Comparison of ENCODE assay signal across 13 mouse cellular contexts in genomic region chr13:46642318-46642717, GRCm38 (mm10). TPM values are rescaled to one million over a fixed set of nuclear protein-coding genes. Genes with fewer than 3 reads are reported as not detected.
DNase-seq lines count a peak whose midpoint lies in the region; ATAC-seq and TF ChIP-seq lines count a peak whose summit lies in the region.
"Had no signal": no experiment of that assay in that cellular context is flagged by ENCODE, and none has a peak within 500 bp of the region (broad histone marks: within the 10 kb centered on the region; RNA-seq: fewer than 3 reads in every experiment).

No protein-coding gene starts in this region.

- no peaks in the 10 kb centered on the region for H3K4me1 ChIP-seq in forebrain, postnatal 0 days (ENCODE audit: insufficient read depth)
- H3K4me1 ChIP-seq in forebrain, embryonic 14.5 days (ENCODE audit: control insufficient read depth, insufficient read depth, low read length): no peaks in the 10 kb centered on the region
- no peaks in the 10 kb centered on the region for H3K4me1 ChIP-seq in lung, embryonic 14.5 days (ENCODE audit: insufficient read depth)
- H3K4me1 ChIP-seq in bone marrow, adult 2 months (ENCODE audit: control insufficient read depth, insufficient read depth, low read length): no peaks in the 10 kb centered on the region
- H3K4me1 ChIP-seq: heart, embryonic 12.5 days had no signal

- no peak overlapping the region for H3K27ac ChIP-seq in forebrain, postnatal 0 days (ENCODE audit: low read depth, low read length)
- H3K27ac ChIP-seq in forebrain, embryonic 14.5 days (ENCODE audit: low read depth, low read length): no peak overlapping the region
- no peak overlapping the region for H3K27ac ChIP-seq in lung, embryonic 14.5 days (ENCODE audit: low read depth)
- no peak overlapping the region for H3K27ac ChIP-seq in bone marrow, adult 2 months (ENCODE audit: control insufficient read depth, insufficient read depth, low read depth, low read length, poor library complexity)

- no peak overlapping the region for H3K9ac ChIP-seq in forebrain, postnatal 0 days
- no peak overlapping the region for H3K9ac ChIP-seq in forebrain, embryonic 14.5 days (ENCODE audit: low read length)
- no peak overlapping the region for H3K9ac ChIP-seq in lung, embryonic 14.5 days
- H3K9ac ChIP-seq: heart, embryonic 12.5 days had no signal

- 90% methylated on average over 4 of the region's 4 CpGs for WGBS in forebrain, postnatal 0 days
- WGBS in forebrain, embryonic 14.5 days: 88% methylated on average over 4 of the region's 4 CpGs
- 86% methylated on average over 4 of the region's 4 CpGs for whole genome bisulfite sequencing in lung, embryonic 14.5 days
- 88% methylated on average over 4 of the region's 4 CpGs for WGBS in bone marrow, adult 2 months

- TF ChIP-seq POLR2A in bone marrow, adult 2 months (IDR thresholded peaks at IDR 0.05; ENCODE audit: borderline replicate concordance, control insufficient read depth, low read depth, low read length): no peak

- H3K4me2 ChIP-seq in forebrain, postnatal 0 days (ENCODE audit: low read depth): no peak overlapping the region
- H3K4me2 ChIP-seq in forebrain, embryonic 14.5 days (ENCODE audit: low read length): no peak overlapping the region
- no peak overlapping the region for H3K4me2 ChIP-seq in lung, embryonic 14.5 days
- H3K4me2 ChIP-seq: heart, embryonic 12.5 days had no signal

- DNase-seq in forebrain, postnatal 0 days: no peak
- DNase-seq in forebrain, embryonic 14.5 days (ENCODE audit: low spot score): no peak
- no peak for DNase-seq in lung, embryonic 14.5 days
- no peak for DNase-seq in lung, adult 18-20 months
- DNase-seq in thymus, postnatal 14 days: peak; percentile 47
- DNase-seq in urinary bladder, postnatal 14 days (ENCODE audit: low spot score): no peak
- no peak for DNase-seq in left cerebral cortex, adult 11 months (ENCODE audit: low spot score)
- DNase-seq: adrenal gland, adult 2 months; lung, postnatal 4 days; right cerebral cortex, postnatal 4 days had no signal

- H3K4me3 ChIP-seq in forebrain, postnatal 0 days (ENCODE audit: low read depth, low read length): no peak overlapping the region
- no peak overlapping the region for H3K4me3 ChIP-seq in forebrain, embryonic 14.5 days (ENCODE audit: low read depth, low read length)
- no peak overlapping the region for H3K4me3 ChIP-seq in lung, embryonic 14.5 days (ENCODE audit: low read depth, low read length)
- no peak overlapping the region for H3K4me3 ChIP-seq in bone marrow, adult 2 months (replicated peaks; ENCODE audit: control insufficient read depth, low read depth, low read length)
- H3K4me3 ChIP-seq: heart, embryonic 12.5 days had no signal

- peaks cover 6% of the 10 kb centered on the region; the same call in 1 of the 2 replicates for H3K9me3 ChIP-seq in forebrain, postnatal 0 days (ENCODE audit: low read length)
- H3K9me3 ChIP-seq in forebrain, embryonic 14.5 days (replicated peaks; ENCODE audit: control insufficient read depth, low read length): peaks cover 3% of the 10 kb centered on the region; the same call in 1 of the 2 replicates
- peaks cover 3% of the 10 kb centered on the region; the same call in 1 of the 2 replicates for H3K9me3 ChIP-seq in lung, embryonic 14.5 days (ENCODE audit: low read depth, low read length)

- ATAC-seq in forebrain, postnatal 0 days: no peak
- ATAC-seq in forebrain, embryonic 14.5 days: no peak
- no peak for ATAC-seq in lung, embryonic 14.5 days (ENCODE audit: insufficient read depth)
- ATAC-seq: inflammation-experienced regulatory T-cells, adult 6 months had no signal

- no peaks in the 10 kb centered on the region for H3K36me3 ChIP-seq in forebrain, postnatal 0 days (ENCODE audit: insufficient read depth)
- H3K36me3 ChIP-seq in forebrain, embryonic 14.5 days (ENCODE audit: control insufficient read depth, insufficient read depth, low read length): no peaks in the 10 kb centered on the region
- no peaks in the 10 kb centered on the region for H3K36me3 ChIP-seq in lung, embryonic 14.5 days (ENCODE audit: insufficient read depth)

- H3K27me3 ChIP-seq in forebrain, postnatal 0 days (ENCODE audit: insufficient read depth, low read length): no peaks in the 10 kb centered on the region
- no peaks in the 10 kb centered on the region for H3K27me3 ChIP-seq in forebrain, embryonic 14.5 days (replicated peaks; ENCODE audit: control insufficient read depth, insufficient read depth, low read length)
- no peaks in the 10 kb centered on the region for H3K27me3 ChIP-seq in lung, embryonic 14.5 days (ENCODE audit: insufficient read depth, low read length)
- H3K27me3 ChIP-seq: heart, embryonic 12.5 days had no signal

- peak; percentile 47 for TF ChIP-seq CTCF in forebrain, postnatal 0 days (IDR thresholded peaks at IDR 0.05; ENCODE audit: low read depth)
- peak; percentile 55 for TF ChIP-seq CTCF in lung, embryonic 14.5 days (IDR thresholded peaks at IDR 0.05; ENCODE audit: low read depth)
- TF ChIP-seq CTCF in bone marrow, adult 2 months (IDR thresholded peaks at IDR 0.05; ENCODE audit: control insufficient read depth, insufficient read depth, low read length): peak; percentile 64

RNA-seq across cellular contexts. Expression of gene Fam8a1, which starts 27.0 kb away (rescaled TPM):
- 63.0 and 73.8 TPM in 2 replicates for total RNA-seq in forebrain, postnatal 0 days (2014; rRNA removed)
- polyA plus RNA-seq in forebrain, postnatal 0 days (2015; fragmentation: Nextera tagmentation; extraction: Ambion mirVana): 13.6 and 18.8 TPM in 2 replicates
- 13.6 and 14.9 TPM in 2 replicates for polyA plus RNA-seq in forebrain, embryonic 14.5 days (2014; fragmentation: Nextera tagmentation; extraction: Ambion mirVana)
- 7.9 and 8.7 TPM in 2 replicates for polyA plus RNA-seq in lung, embryonic 14.5 days (2014; fragmentation: Nextera tagmentation; extraction: Ambion mirVana)
- polyA plus RNA-seq in bone marrow, adult 2 months (2011; ENCODE audit: insufficient read depth, insufficient read length, low replicate concordance, missing spikeins): 4.7 and 7.4 TPM in 2 replicates
